Mouse (Mus musculus): ENCODE measurements around the gene Srcin1.

DNA sequence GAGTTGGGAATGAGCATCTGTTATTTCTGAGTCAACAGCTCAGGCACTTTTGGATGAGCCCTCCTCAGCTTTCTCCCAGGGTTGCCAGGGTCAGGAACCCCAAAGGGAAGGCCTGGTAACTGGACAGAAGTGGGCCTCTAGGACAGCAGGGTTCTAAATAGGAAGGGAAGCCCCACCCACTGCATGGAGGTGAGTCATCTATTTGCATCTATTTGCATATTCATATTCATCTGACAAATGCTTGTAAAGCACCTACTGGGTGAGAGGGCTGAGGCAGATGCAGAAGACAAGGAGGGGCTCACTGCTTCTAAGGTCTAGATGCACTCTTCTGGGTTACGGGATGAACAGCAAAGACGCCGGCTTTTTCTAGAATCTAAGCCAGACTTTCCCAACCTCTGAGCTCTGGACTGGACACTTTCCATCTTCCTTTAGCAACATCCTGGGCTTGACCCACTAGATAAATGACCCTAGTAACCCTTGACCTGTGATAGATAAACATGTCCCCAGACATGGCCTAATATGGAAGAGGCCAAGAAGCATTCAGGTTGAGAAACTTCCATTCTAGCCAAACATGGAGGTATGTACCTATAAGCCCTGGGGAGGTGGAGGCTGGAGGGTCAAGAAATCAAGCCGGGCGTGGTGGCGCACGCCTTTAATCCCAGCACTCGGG is 31.2 kb upstream of the Srcin1 start:
- TF ChIP-seq POLR2A (IDR thresholded peaks at IDR 0.05; ENCODE audit: control insufficient read depth, extremely low read depth, insufficient read depth, low read length, poor library complexity) (no peak), CTCF (IDR thresholded peaks at IDR 0.05; ENCODE audit: borderline replicate concordance, control insufficient read depth, extremely low read depth, insufficient read depth, low read length, poor library complexity) (no peak)
